Mouse (Mus musculus) cerebellum, postnatal 4 days (tissue): ENCODE results near the gene Slc16a5.
"Not testable (repeated sequence)": the region's sequence is repeated elsewhere in the genome, so short reads cannot be mapped to it uniquely, and the experiment has no call there.

Experiments
- DNase-seq, 2 experiments: peaks; one replicate each; pipeline ENCODE4 v3.0.0; 2022; ENCODE audit warnings: low spot score in 2 of 2, mixed read lengths in 1 of 2

Gene Slc16a5

GRCm38 (mm10) chr11:115447321-115447885 is 14.9 kb upstream of the Slc16a5 start:
- no peak for DNase-seq

DNA sequence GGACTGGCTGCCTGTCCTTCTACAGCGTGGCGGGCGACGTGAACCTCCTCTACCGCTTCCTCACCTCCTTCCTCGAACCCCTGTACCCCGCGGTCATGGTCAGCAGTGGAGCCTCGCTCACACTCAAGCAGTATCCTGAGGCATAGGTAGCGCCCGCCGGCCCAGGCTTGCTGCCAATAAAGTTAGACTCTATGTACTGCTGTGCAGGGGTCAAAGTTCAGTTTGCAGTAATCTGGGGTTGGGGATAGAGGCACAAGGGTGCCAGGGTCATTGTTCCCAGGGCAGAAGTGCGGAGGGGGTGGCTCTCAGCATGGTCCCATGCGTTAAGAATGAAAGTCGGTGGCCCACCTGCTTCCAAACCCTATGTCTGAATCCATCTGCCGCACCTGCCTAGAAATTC is 14.2 kb upstream of the Slc16a5 start:
- DNase-seq = no peak

DNA sequence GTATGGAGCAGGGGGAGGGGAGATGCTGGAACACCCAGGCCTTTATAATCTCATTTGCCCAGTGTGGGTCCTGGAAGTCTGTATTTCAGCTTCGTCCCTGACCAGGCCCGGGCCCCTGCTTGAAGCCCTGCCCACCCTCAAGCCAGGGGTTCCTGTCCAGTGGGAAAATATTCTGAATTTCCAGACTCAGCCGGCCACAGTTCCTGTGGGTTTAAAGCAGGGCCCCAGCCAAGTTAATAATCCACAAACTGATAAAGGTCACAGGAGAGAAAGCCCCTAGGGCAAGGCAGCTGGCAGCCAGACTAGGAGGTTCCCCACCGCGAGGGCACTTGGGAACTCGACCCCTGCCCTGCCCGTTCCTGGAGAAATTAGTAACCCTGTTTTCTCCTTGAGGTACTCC is 13.3 kb upstream of the Slc16a5 start:
- no peak for DNase-seq

DNA sequence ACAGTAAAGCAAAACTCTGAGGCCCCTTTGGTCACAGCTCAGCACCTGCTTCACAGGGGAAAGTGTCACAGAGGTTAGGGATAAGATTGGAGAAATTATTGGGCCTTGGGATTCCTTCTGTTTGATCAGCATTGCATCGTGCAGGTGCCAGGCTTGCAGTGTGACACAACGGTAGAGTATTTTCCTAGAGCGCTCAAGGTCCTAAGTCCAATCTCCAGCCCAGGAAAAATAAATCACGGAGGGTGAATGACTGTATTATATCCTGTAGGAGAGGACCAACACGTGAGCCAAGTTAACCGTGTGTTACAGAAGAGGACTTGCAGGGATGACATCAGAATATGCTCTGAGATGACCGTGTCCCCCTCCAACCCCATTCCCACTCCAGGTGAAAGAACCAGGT is 12.1 kb upstream of the Slc16a5 start:
- no peak for DNase-seq

DNA sequence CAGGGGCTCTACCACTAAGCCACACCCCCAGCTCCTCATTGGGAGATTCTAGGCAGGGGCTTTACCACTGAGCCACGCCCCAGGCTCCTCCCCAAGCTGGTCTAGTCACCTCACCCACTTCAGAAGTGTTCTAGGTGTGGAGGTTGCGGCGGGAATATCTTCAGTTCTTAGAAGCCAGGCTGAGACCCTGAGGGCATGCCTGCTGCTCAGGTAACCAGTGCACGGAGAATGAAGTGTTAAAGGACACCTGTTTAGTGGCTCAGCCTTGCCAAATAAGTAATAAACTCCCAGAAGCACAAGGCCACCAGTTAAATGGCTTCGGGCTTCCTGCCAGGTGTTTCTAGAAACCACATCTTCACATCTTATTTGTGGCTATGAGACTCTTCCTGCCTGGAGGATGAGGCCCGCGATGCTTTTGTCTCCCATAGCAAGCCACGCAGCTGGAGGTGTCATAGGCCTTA is 10.5 kb upstream of the Slc16a5 start:
- DNase-seq = no peak

DNA sequence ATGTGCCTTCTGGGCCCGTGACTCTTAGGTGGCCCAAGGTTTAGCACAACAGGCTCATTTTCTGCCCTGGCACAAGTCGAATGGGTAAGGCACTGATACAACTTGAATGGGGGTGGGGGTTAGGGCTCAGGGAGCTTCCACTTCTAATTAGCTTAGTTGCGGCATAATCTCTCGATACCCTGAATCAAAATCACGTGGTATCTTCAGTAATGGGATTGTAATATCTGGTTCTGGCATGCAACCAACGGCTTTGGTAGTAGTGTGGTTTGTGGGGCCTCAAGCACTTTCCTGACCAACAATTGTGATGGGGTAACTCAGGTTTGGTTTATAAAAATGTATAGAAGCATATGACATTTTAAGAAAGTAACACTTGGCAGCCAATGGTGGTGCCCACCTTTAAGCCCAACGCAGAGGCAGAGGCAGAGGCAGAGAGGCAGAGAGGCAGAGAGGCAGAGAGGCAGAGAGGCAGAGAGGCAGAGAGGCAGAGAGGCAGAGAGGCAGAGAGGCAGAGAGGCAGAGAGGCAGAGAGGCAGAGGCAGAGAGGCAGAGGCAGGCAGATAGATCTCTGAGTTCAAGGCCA is 9.9 kb upstream of the Slc16a5 start:
- DNase-seq = no peak

DNA sequence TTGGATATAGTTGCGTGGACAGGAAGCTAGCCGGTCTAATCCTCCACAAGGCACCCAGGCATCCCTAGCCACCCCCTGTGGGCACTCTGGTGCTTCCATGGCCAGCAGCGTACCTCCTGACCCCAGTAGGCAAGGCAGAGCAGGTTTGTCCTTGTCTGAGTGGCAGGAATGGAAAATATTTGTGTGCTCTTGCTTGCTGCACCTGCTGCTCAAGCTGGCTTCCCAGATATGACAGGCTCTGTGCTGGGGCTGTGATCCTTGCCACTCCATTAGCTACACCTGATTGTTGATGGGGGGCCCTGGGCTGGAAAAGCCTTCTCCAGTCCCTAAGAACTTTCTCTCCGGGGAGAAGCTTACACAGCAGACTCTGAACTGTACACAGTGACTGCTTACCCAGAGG is 9.0 kb upstream of the Slc16a5 start:
- no peak for DNase-seq

DNA sequence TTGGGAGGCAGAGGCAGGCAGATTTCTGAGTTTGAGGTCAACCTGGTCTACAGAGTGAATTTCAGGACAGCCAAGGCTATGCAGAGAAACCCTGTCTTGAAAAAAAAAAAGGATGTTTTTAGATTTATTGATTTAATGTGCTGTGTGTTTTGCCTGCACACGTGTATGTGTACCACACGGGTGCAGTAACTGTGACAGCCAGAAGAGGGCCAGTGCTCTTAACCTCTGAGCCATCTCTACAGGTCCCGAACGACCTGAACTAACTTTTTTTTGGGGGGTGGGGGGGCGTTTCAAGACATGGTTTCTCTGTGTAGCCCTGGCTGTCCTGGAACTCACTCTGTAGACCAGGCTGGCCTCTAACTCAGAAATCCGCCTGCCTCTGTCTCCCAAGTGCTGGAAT is 7.5 kb upstream of the Slc16a5 start:
- DNase-seq = not testable (repeated sequence)

GRCm38 (mm10) chr11:115455619-115456018 is 6.7 kb upstream of the Slc16a5 start:
- no peak for DNase-seq

GRCm38 (mm10) chr11:115456182-115456581 is 6.1 kb upstream of the Slc16a5 start:
- no peak for DNase-seq

DNA sequence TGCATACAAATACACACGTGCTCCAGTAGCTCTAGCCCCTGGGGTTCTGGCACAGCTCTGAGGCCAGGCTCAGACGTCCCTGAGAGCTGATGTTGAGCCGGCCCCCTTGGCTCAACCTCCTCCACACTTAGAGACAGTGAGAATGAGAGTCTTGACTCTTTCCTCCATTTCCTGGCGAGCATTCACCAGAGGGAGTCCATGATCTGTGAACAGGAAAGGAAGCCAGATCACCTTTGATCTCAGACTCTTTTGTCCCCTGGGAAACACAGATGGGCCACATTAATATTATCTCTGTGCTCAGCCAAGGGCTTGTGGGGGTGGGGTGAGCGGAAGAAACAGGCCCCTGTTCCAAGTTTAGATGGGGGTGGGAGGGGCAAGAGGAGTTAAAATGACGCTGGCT is 4.9 kb upstream of the Slc16a5 start:
- no peak for DNase-seq

DNA sequence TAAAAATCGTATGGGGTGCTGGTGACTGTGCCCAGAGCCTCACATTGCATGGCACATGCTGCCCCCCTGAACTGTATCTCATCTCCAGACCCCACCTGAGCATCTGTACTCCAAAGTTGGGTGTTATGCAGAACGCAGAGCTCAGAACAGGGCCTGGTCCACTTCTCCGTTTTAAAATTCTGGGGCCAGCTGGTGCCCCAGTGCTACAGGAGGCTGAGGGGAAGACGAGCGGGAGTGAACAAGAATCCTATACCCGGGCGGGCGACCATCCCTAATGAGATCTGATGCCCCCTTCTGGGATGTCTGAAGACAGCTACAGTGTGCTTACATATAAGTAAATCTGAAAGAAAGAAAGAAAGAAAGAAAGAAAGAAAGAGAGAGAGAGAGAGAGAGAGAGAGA is 1.3 kb upstream of the Slc16a5 start:
- no peak for DNase-seq

DNA sequence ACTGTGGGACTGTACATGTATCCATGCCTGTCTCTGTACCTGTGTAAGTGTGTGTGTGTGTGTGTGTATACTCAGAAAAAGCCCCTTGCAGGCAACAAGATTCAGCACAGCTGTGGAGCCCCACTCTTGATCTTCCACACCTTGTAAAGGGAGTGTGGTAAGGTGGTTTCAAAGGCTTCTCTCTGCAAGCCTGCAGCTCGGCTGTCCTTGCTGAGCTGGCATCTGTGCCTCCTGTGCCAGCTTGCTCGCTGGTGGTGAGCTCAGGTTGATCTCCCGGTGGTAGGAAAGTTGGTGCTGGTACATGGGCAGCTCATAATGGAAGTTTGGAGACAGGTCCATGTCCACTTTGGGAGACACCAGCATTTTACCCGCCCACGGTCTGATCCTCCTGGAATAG is 430 bp upstream of the Slc16a5 start:
- no peak for DNase-seq

- DNase-seq = no peak
These were observed 1.1 kb downstream of the Slc16a5 start for GRCm38 (mm10) chr11:115463397-115463796.

DNA sequence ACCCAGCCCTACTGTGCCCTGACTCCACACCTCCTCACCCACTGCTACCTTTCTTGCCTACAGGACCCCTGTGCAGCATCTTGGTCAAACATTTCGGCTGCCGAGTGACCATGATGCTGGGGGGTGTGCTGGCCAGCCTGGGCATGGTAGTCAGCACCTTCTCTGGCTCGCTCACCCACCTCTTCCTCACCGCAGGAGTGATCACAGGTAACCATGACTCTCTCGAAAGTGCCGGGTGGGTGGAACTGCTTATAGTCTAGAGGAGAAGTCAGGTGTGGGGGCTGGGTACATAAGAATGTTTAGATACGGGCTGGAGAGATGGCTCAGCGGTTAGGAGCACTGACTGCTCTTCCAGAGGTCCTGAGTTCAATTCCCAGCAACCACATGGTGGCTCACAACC is 2.6 kb downstream of the Slc16a5 start:
- DNase-seq = no peak

- no peak for DNase-seq
These were observed 4.9 kb downstream of the Slc16a5 start for GRCm38 (mm10) chr11:115467217-115467618.

DNA sequence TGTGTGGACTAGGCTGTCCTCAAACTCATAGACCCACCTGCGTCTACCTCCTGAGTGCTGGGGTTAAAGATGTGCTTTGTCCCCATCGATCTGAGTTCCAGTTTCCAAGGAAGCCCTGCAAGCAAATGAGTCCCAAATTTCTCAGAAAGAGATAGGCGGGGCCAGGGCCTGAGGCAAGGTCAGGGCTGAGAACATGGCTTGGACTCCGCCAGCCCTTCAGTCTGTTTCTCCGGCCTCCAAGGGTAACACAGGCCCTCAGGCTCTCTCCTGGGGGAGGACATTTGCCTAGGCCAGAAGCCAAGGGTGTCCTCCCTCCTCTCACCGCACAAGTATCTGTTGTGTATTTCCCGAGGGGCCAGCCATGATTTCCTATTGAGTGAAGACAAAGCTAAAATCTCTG is 9.9 kb downstream of the Slc16a5 start:
- DNase-seq = no peak

DNA sequence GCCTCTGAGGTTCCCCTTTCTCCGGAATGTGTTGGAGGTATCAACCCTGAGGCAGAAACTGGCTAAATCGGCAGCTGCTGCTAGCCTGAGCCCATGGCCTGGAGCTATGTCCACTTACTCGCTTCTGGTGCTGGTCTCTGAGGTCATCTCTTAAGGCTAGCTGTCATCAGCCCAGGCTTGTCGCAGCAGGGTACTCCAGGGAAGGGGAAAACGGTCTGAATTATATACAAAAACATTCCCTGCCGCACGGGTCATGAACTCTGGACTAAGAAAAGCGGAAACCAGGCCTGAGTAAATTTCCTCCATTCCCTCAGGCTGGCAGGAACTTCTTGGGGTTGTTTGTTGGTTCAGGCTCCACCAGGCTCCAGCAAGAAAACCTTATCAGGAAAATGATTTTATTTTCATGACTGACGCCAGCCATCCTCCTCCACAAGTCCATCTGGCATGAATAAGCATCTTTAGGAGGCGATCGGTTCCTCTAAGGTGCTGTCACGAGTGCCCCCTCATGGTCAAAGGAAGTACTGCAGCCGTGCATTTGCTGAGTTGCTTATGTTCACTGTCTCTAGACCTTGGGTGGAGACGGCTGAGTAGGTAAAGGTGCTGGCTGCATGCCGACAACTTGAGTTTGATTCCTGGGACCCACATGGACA is 11.5 kb downstream of the Slc16a5 start:
- DNase-seq = peak; percentile 96 to 97

DNA sequence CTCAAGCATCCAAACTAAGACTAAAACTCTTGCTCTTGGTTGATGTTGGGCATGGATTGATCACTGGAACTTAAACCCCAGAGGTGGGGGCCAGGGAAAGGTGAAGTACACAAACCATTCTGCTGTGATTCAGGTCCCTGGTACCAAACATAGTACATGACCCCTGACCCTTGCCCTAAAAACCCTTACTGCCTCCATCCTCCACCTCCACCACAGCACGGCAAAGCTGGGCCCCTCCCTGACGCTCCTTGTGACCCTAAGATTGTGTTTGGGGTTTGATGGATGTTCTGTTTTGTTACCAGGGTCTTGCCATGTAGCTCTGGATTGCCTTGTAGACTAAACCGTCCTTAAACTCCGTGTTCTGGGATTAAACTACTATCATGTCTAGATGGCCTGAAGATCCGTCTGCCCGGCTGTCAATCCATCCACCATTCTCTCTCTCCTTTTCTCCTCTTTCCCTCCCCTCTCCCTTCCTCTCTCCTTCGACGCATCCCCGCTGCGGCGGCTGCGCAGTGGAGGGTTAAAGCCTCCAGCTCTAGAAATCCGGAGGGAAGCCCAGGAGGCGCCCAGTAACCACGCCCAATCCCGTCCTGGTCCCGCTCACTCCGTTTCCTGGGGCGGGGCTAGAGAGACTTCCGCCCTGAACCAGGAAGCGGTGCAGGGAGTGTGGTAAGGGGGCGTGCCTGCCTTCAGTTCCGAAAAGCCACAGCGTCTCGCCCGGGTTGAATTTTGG is 12.9 kb downstream of the Slc16a5 start, which contains the start of gene Armc7:
Armc7 (plus strand) TSS at position 643 of the 733 bp plus-strand sequence.
- DNase-seq = peak; percentile 74 to 91

DNA sequence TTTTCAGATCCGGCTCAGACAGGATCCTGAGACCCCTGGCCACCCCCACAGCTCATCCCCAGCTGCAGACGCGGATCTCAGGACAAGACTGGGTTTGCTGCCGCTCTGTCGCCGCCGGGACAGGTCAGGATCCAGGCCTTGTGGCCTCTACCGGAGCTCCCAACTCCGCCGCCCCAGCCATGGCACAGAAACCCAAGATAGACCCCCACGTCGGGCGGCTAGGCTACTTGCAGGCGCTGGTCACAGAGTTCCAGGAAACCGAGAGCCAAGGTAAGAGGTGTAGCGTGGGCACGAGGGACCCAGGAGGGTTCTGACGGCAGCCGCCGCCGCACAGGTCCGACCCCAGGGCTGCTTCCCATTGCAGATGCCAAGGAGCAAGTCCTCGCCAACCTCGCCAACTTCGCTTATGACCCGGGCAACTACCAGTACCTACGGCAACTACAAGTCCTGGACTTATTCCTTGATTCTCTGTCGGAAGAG is 13.5 kb downstream of the Slc16a5 start:
- DNase-seq = no peak

DNA sequence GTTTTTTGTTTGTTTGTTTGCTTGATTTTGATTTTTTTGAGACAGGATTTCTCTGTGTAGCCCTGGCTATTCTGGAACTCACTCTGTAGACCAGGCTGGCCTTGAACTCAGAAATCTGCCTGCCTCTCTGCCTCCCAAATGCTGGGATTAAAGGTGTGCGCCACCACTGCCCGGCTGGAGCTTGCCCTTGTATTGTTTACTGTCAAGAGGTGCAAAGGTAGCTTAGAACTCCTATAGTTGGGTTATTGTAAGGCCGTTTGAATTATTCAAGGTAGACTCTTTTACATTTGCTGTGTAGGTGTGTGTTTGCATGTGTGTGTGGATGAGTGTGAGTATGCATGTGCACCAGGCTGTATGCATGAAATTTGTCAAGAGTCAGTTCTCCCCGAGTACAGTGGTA is 14.4 kb downstream of the Slc16a5 start:
- not testable (repeated sequence) for DNase-seq

- not testable (repeated sequence) for DNase-seq
These were observed 15.1 kb downstream of the Slc16a5 start for GRCm38 (mm10) chr11:115477388-115477787.
